Mouse (Mus musculus) T-cell, adult 2 months (primary cell): ENCODE data around the gene Acbd6.

Experiments used
- DNase-seq: peaks from one replicate; pipeline ENCODE4 v3.0.0; 2022; ENCODE audit warnings: low spot score

The Acbd6 gene

DNA sequence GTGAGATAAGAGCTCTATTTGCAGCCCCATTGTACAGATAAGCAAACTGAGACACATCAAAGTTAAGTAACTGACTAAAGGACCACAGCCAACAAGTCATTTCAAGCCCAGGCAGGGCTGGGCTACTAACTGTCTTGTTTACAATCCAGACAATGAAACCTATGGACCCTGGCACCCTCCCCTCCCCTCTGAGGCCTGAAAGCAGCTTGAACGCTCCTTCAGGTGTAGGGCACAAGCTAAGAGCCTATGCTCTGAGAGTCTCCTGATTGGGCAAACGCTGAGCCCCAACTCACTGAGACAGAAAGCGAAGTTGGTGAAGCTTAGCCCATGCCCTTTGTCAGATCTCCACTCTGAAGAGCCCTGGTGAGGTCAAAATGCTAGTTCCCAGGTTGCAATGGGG lies 166.4 kb downstream of the Acbd6 start:
- no peak for DNase-seq

DNA sequence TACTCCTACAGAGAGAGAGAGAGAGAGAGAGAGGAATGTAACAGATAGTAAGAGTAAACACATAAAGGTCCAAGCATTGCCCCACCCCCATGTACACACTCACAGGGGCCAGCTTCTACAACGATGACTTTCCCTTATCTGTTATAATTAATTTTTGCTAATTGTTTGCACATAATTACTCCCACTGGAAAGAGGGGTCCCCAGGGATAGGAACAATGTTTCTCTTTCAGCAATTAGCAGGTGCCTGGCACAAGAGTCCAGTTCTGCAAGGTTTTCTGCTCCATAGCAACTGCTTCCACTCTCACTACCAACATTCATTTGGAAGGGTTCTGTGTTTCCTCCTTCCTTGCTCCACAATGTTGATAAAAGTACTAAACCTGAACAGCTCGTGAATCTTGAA lies 168.0 kb downstream of the Acbd6 start:
- no peak for DNase-seq

DNA sequence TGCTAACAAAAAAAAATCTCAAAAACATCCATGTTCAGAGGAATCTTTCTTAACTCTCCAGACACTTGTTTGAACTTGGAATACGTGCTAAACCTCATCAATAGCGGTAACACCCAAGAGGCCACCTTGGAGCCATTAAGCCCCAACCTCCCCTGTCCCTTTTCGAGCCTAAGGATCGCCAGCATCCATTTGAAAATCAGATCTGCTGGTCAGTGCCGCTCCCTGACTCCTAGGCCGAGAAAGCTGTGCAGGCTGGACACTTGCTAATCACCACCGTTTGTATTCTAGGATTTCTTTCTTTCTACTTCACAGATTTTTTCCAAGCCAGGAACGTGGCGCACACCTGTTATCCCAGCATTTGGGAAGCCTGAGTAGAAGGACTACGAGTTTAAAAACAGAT lies 169.9 kb downstream of the Acbd6 start:
- DNase-seq, result no peak

DNA sequence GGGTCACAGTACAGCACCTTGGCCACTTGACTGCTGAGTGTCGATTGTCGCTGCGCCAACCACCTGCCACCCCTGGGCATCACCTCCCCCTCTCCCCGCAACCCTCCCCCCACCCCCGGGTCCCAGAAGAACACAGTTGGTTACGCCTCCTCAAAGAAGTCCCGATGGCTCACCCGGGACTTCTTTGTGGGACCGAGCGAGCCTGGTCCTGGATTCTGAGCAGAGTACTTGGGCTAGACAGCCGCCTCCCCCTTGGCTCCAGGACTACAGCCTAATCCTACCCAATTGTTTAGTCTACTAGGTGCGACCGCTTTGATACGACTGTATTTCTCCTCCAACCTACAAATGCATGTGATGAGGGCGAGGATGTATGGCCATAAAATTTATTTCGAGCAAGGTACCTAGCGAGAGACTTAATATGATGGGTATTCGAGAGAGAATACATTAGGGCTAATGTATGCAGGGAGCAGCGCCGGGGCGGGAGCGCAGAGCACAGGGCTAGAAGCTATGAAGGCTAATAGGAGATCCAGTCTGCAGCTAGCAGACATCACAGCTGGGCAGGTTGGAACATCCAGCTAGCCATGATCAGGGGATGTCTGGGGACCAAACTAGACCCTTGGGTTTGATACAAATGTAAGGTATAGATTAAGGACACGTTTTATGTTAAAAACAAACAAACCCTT lies 171.3 kb downstream of the Acbd6 start:
- DNase-seq, result no peak

DNA sequence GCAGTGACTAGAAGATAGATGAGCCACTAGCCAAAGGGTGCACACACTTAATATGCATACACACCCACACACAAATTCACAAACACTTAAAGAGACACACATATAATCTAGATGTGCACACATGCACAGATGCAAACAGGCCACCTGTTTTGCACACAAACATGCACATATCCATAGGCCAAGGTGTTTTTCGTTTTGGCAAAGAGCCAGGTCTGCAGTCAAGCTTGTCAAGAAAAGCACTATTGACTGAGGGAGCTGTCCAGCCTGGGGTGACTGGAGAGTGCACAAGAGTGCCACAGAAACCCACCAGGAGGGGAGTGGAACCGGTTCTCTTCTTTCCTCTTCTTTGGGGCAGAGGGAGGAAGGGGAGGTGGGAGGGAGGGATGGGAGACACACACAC lies 173.2 kb downstream of the Acbd6 start:
- no peak for DNase-seq

DNA sequence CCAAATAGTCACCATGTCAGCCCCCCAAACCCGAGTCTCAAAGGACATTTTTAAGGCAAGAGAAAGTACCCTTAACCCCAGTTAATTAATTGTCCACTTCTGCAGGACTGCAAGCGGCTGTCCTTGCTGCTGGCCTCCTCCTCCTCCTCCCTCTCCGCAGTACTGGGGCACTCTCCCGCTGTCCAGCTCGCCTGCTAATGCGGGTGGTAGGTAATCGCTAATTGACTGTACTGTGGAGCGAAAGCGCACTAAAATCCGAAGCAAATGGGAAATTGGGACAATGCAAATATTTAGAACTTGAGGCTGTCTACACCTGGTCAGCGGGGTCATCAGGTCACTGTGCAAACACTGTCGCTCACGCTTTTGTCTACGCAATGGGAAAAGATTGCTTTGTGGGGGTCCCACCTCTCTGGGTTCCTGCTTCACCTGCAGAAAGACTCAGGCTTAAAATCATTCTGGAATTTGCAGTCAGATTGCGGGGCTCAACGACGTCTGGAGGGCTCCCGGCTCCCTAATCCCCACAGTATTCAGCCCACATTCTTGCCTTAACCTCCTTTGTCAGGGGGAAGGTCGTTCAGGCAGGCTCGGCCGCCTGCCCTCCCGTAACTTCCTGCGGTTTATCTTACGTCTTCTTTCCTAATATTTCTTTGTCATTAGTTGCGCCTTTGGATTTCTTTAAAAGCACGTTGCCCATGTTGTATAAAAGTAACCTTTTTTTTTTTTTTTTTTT lies 178.3 kb downstream of the Acbd6 start:
- no peak for DNase-seq

DNA sequence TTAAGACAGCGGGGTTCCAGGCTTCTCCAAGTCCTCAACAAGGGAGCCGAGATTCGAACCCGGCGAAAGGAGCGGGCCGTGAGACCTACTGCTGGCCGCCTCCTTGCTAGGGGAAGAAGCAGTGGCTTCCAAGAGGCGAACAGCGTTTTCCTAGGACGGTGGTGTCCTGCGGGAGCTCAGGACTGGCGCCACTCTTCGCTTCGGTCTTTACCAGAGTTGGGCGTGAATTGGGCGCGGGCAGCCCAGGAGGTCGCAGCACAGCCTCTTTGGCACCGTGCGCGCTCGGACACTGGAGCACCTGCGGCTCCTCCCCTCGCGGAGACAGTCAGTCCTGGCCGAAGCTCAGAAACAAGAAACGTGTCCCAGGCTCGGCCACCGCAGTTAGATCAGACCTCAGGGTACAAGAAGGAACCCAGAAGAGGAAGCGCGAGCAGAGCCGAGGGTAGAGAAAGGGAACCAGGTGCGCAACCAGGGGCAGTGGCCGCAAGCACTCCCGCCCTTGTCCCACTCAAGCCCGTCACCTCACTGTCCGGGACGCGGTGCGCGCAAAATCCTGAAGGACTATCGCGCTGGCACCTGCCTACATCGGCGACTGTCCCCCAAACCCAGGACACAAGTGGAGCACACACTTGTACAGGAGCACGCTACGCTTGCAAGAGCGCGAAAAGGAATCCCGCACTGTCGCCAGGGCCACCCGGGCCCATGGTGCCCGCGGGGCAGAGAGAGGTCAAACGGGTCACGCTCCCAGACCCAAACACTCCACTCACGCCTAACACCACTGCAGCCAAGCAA lies 179.3 kb downstream of the Acbd6 start:
- DNase-seq, result no peak

DNA sequence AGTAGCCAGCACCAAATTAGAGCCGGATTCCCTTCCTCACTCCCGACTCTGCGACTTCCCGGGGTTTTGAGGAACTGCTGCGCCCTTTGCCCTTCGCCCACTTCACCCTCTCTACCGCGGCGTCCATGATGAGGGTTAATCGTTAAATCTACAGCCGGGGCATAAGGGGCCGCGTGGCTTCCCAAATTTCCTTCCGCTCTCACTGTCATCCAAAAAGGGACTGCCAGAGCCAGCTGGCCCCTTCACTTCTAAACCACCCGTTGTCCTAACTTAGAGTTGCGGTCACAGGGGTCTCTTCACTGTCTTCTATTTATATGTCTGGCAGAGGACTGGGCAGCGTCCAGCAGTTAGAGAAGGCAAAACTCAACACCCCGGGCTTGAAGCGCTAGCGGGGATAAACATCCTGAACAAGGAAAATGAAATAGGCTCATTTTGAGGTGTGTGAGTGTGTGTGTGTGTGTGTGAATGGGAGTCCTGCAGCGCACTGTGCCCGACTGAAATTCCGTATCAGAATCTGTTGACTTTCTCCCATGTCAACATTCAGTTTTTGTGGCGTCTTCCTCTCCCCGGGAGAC lies 180.0 kb downstream of the Acbd6 start:
- DNase-seq, result no peak
